Mouse (Mus musculus) gonadal fat pad, adult 2 months (tissue): ENCODE measurements around the gene Polr3b. TPM values are rescaled to one million over a fixed set of nuclear protein-coding genes. Genes with fewer than 3 reads are reported as not detected.

Experiments used
- DNase-seq: peaks from one replicate; pipeline ENCODE4 v3.0.0-alpha.2; 2012; ENCODE audit warnings: low read depth
- polyA plus RNA-seq: library from polyadenylated mRNA; depleted of rRNA; stranded (reverse); fragments of >200 nt; gene quantifications from 2 replicates; pipeline ENCODE4 v1.2.3, GENCODE M21; 2012

Gene Polr3b
- polyA plus RNA-seq, 1 experiment, result 8.3 TPM

GRCm38 (mm10) chr10:84662138-84662537, 40.0 kb downstream of the Polr3b start:
- no peak for DNase-seq

- DNase-seq, result no peak
Observed at GRCm38 (mm10) chr10:84665713-84666260, 43.7 kb downstream of the Polr3b start.

- no peak for DNase-seq
Observed at GRCm38 (mm10) chr10:84675653-84676052, 53.6 kb downstream of the Polr3b start.

- no peak for DNase-seq
Observed at GRCm38 (mm10) chr10:84676511-84676910, 54.4 kb downstream of the Polr3b start.

GRCm38 (mm10) chr10:84677871-84678270, 55.8 kb downstream of the Polr3b start:
- DNase-seq, result no peak

GRCm38 (mm10) chr10:84678441-84678840, 56.3 kb downstream of the Polr3b start:
- DNase-seq, result no peak

DNA sequence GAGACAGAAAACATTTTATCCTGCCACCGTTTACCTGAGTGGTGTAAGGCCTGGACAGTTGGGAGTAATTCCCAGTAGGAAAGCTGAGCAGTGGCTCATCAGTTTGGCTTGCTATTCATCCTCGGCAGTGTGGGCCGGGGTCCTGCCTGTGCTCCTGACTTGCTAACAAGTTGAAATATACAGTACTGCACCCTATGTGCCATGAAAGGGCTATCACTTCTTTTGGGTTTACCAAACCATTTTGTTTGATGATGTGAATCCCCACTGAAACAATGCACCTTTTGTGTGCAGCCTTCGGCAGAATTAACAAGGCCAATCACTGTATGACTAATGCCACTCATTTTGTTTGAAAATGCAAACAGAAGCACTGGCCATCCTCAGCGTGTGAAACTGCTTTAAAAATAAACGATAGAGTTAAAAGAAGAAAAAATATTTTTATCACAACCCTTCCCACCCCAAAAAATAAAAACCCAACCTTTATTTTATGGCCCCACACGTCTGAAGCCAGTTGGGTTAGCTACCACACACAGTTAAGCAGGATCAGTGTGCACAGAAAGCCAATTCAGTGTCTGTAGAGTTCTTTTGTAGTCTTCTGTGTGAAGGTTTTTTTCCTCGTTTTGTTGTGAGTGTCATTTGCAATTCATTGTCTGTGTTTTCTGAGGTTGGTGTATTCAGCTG, 63.5 kb downstream of the Polr3b start:
- DNase-seq, result no peak

- no peak for DNase-seq
Observed at GRCm38 (mm10) chr10:84686122-84686497, 64.0 kb downstream of the Polr3b start.

DNA sequence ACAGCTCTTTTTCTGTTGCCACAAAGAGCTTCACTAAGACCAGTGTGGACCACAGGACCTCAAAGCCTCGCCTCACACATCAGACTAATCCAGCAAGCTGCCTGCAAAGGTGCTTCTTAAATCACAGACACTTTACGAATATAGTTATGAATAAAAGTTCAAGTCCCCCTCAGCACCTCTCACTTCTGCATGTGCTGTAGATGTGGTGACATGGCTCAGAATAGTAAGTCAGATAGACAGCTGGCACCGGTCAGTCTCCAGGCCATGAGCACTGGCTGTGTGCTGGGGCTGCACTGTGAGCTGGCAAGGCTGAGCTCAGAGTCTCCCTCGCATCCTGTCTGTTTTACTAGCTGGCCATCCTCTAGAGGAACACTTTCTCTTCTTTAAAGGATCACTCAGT, 64.6 kb downstream of the Polr3b start:
- no peak for DNase-seq

DNA sequence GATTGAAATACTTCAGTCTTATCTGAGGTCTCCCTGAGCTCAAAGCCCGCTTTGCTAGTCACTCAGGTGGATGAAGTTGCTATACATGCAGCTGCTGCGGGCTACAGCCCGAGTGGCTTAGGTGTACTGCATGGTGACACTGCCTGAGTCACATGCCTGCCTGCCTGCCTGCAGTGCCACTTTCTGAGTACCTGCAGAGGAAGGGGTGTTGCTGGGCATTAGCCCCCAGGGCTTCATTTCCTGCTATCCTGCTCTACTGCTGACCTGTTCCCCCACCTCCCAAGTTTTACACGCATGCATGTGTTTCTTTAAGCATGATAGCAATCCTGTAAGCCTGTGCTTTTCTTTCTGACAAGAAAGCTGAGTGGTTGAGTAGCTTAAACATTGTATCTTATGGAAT, 65.6 kb downstream of the Polr3b start:
- no peak for DNase-seq

DNA sequence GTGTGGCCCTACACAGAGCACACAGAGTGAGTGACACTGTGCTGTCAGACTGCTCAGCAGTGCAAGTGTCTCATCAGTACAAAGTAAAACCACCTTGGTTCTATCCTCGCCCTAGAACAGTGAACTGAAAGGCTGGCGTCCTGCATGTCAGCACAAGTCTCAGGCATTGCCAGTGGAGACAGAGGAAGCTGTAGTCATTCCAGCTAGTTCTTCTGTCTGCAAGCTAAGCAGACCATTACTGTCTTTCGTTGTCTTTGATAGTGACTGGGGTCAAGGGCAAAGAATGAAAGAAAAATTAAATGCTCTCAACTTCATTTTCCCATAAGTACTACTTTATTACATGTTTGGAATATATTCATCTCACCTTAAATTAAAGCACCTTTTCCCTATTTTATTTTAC, 67.8 kb downstream of the Polr3b start:
- no peak for DNase-seq

GRCm38 (mm10) chr10:84690818-84691217, 68.7 kb downstream of the Polr3b start:
- no peak for DNase-seq

DNA sequence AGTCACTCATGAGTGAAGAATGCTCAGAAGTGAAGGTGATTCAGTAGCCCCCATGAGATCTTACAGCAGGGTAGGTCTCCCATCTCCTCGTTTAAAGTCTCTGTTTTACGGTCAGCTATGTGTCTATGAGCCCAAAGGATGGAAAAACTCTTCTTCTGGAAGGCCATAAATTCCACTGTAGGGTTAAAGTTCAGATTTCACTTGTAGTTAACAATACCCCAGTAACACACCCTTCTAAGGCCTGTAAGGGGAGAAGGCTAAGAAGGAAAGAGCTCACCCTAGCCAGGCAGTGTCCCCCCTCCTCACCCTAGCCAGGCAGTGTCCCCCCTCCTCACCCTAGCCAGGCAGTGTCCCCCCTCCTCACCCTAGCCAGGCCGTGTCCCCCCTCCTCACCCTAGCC, 69.6 kb downstream of the Polr3b start:
- DNase-seq, result no peak

DNA sequence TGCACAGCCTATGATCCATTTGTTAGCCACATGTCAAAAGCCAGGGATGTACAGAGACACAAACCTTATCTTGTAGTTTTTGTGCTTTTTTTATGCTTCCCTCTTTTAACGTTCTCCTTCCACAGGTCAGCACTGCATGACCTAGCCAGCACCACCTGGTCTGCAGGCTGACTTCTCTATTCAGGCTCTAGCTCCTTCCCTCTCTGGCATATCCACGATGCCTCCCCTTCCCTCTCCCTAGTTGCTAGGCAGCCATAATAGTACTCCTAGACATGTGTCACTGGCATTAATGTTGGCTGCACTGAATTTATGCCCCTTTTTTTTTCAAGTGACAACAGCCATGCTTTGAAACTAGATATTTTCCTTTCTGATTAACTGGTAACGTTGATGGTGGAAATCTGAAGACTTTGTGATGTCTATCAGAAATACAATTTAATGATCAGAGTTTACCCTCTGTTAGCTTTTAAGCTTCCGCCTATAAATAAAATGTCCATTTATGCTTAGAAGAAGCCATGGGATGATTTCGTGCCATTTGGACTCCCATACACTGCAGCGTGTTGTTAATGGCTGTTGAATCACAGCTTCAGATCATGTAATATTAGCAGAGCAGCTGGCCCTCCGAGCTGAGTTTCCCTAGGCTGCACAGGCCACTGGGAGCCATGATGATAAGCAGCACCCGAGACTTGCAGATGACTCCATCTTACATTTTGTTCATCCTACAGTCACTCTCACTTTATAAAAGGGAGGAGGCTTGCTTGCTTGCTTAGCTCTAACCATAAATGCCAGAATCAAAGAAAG, 71.9 kb downstream of the Polr3b start:
- no peak for DNase-seq

GRCm38 (mm10) chr10:84700236-84700987, 78.3 kb downstream of the Polr3b start:
- DNase-seq, result no peak

- DNase-seq, result no peak
Observed at GRCm38 (mm10) chr10:84701110-84701509, 79.0 kb downstream of the Polr3b start.

DNA sequence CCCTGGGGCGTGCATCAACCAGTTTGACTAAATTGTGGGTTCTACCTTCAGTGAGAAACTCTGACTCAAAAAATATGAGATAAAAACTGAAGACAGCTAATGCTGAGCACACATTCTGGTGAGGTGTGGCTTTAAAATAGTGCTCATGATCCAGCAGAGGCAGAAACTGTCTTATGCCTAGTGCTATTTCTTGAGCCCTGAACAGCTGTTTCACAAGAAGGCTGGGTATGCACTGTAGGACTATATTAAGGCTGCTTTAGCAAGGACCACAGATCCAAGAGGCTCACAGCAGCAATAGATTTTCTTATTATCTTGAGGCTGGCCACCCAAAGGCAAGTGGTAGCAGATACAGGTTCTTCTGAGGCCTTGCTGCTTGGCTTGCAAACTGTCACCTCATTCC, 80.0 kb downstream of the Polr3b start:
- no peak for DNase-seq

GRCm38 (mm10) chr10:84704594-84704993, 82.5 kb downstream of the Polr3b start:
- DNase-seq, result no peak

DNA sequence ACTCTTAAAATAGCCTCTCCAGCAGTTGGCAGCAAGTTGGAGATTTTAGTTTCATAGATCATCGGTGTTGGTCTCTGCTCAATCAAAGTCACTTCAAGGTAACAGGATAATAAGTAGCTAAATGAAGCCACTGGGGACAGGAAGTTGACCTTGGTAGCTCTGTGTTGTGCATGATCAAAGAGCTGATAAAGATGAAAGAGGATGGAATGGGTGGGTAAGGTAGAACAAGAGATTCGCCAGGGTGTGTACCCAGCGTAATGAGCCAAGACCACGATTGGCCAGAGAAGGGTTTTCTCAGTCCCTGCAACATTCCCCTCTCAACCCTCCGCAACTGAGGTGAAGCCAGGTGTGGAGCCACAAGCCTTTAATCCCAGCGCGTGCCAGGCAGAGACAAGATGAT, 83.1 kb downstream of the Polr3b start:
- DNase-seq, result no peak

GRCm38 (mm10) chr10:84706543-84706942, 84.5 kb downstream of the Polr3b start:
- DNase-seq, result no peak

DNA sequence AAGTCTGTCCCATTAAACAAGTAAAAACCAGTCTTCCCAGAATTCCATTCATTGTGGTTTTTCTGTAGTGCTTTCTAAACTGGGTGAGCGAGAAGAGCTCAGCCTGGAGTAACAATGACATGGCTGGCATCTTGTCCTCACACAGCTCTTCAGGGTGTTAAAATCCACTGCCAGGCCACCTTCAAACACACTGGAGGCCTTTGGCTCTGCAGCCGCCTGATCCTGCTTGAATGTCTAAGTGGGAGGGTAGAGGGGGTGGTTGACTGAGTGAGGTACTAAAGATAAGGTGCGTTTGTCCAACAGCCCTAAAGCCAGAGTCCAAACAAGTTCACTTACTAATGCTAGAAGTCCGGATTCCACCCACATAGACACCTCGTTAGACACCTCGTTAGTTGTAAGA, 85.1 kb downstream of the Polr3b start:
- peak; percentile 74 for DNase-seq

DNA sequence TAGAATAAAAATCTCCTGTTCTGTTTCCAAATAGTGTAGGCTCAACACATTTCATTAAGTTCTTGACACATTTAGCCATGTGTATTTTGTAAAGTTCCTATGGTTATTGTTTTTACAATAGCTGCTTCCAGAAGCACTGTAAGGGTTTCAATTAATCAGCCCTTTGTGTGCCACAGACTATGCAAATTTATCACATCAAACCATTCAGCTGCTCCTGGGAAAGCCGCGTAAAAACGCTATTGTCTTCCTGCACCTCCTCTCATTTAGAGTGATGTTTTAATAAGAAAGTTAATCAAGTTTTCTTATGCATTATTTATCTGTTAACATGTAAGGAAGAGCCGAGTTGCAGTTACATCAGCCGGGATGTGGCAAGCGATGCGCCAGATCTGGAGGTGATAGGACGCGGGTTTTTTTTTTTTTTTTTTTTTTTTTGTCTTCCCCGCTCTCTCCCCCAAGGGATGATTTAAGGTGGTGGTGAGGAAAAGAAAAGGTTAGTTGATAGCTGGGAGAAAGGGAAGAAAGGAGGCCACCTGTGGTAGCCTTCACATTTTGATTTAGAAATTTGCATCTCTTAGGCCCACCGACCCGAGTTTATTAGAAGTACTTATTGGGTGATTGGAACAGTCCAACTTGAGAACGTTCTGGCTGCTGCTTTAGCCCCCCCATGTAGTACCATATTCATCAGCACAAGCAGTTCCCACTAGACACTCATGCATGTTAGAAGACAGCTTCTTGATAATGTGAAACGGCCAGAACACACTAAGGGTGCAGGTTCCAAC, 85.8 kb downstream of the Polr3b start:
- no peak for DNase-seq
